Mouse (Mus musculus) adrenal gland (tissue): ENCODE measurements around the gene Panx3.

Source experiments
- intact Hi-C: fragments of 180-260 bp; cut with DNase I; formaldehyde crosslinking; loops from one replicate; pipeline ENCODE4 v1.15.1; 2025

Panx3 gene

DNA sequence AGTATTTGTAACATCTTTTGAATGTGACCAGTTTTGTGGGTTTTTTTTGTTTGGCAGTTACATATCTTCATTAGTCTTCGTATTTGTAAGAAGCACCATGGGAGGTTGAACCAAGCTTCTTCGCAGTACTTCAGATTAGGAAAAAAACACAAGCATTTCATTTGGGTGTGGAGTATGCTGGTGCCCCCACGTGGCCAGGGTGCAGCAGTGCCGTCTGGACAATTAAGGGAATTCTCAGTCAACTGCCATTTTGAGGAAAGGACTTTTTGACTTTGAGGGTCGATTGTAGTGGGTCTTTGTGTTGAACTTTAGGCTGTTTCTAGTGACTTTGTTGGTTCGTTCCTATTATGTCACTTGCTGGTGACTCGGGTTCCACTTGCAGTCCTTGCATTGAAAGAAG is 32.7 kb downstream of the Panx3 start:
- intact Hi-C loops: loop anchor here (5.0 kb wide), 1 partner anchor 174 kb away; no protein-coding TSS in a partner anchor

DNA sequence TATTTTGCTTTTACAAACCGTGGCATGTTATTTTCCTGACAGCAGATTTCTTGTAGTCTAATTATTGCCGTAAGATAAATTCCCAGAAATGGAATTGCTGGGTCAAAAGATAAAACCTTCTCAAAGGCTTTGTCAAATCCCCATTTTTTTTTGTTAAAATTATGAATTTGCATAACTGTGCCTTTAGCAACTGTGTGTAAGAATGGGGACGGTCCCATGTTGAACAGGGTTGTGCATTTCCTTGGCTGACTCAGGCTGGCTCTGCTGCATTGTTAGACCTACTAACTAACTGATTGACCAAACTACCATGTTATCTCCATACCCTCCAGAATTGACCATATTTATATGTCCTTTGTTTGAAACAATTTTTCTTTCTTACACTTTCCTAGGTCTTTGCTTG is 34.8 kb downstream of the Panx3 start:
- intact Hi-C loops: no loop called here

DNA sequence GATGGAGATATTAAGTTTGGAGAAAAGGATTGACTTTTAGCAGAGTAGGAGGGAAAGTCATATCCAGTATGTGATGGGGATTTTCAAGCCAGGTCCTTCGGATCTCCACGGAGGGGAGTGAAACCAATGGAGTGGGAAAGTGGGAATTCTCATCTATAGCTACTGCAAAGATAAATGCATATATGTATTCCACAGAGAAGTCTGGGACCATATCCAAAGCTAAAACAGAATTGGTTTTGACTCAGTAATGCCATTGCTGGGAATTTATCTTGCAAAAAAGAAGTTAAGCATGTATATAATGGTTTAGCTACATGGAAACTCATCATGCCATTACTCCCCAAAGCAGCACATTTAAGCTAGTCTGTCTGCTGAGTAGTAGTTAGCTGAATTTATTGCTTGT is 36.7 kb downstream of the Panx3 start:
- intact Hi-C loops: no loop called here

DNA sequence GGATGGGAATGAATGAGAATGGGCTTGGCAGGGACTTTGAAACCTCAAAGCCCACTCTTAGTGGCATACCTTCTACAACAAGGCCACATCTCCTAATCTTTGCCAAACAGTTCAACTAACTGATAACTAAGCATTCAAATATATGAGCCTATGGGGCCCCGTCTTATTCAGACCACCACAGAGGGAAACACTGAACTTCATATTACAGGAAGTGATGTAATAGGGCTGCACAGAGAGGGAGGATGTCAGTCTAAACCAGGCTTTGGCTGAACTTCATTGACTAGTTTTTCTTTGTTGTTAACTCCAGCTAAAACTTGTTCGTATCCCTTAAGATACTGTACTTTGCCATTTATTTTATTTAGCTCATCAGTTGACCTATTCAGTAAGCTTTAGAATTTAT is 39.1 kb downstream of the Panx3 start:
- intact Hi-C loops: no loop called here

DNA sequence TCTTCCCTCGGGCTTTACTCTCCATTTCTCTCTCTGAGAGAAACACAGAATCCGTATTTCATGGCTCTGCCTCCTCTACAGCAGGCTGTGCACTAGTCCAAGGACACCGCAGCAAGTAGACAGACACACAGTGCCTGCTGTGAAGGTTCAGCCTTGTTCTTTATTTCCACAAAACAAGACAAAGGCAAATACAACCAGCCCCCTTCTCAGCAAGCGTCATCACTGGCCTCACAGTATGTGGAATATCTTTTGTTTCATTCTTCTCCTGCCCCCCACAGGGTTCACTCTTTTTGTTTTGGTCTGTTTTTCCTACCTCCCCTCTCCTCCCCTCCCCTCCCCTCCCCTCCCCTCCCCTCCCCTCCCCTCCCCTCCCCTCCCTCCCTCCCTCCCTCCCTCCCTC is 40.5 kb downstream of the Panx3 start:
- intact Hi-C loops: no loop called here

DNA sequence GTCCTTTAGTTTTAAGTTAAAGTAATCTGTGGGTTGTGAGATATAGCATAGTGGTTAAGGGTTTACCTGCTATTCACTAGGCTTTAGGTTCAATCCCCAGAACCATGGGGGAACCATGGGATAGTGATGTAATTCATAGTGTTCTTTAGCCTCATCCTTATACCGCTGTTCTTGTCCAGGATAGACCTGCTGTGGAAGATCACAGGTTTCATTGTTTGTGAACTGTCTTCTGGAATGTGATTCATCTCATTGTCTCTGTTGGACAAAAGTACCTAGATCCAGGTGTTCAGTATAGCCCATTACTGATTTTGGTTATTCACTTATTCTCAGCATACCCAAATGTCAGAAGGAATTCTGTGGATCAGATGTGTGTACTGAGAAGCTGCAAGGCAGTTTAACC is 41.8 kb downstream of the Panx3 start:
- intact Hi-C loops: no loop called here

DNA sequence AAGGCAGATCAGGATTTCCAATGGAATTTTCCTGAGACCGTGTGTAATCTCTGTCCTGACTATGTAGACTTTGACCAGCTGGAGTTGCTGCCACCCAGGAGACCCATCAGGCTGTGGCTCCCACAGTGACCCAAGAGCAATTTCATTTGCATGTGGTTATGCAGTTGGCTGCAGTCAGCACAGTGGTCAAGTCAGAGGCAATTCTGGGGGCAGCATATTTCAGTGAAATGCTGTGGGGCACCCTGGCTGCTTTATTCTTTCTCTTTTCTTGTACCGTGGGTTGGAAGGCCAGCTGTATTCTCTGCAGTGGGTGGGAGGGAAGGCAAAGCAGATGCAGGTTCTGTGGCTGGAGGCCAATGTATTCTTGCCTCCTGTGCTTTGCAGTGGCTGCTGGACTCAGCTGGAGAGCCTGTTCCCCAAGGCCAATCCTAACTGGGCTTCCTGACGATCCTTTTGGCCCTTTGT is 42.9 kb downstream of the Panx3 start:
- intact Hi-C loops: no loop called here

DNA sequence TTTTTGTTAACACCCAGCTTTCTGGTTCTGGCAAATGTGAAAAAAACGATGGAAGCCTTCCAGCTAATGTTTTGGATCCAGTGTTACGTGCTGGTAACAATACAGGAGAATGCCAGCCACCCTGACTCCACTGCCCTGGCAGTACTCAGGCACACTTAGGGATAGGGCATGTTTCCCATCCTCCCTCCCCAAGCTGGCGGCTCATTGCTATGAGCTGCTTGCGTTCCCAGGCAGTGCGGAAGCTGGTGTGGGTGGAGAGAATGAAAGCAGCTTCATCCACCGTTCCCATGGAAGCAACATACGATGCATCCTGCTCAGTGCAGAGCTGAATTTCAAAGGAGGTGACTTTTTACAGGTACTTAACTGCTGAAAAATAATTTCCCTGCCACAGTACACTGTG is 43.4 kb downstream of the Panx3 start:
- intact Hi-C loops: no loop called here

DNA sequence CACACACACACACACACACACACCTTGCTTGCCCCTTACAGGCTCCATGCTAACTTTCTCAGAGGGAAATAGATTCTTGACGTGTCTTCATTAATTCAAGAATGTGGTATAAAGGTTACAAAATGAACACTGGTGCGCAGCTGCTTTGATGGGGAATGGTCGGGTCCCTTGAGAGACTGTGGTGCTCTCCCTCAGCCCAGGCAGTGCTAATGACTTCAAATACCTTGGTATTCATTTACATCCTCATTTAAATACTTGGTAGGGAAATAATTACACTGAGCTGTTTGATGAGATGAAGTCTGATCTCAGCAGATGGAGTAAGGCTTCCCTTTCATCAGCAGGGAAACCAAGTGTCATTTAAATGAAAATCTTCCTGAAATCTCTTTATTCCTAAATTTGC is 43.9 kb downstream of the Panx3 start:
- intact Hi-C loops: no loop called here

DNA sequence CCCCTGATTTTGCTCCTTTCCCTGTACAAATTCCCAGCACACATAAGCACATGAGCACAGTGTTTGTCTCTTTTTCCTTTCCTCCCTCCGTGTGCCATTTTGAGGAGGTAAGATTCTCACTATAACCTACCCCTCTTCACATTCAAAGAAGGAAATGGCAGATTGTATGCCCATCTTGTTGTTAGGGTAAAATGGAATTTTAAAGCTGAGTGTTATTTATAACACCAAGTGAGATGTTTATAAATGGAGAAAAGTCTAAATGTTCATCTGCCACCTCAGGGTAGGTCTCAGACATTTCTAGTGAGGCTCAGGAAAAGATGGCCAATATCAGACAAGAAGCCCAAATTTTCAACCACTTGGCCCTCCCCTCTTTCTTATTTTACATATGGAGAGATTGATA is 44.5 kb downstream of the Panx3 start:
- intact Hi-C loops: no loop called here

DNA sequence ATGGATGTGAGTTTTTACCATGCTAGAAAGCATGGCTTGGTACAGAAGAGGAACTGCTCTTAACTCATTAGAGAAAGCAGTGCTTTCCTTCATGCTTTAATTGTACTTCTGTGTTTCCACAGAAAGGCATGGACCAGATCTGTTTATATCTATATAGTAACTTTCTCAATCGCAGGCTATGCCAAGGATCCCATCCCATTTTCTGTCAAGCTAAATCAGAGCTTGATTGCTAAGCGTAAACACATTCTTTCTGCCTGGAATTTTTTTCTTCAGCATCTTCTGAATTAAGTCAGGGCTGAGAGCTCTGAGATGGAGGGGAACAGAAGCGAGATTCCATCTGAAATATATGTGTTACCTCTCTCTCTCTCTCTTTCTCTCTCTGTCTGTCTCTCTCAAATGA is 45.1 kb downstream of the Panx3 start:
- intact Hi-C loops: no loop called here

DNA sequence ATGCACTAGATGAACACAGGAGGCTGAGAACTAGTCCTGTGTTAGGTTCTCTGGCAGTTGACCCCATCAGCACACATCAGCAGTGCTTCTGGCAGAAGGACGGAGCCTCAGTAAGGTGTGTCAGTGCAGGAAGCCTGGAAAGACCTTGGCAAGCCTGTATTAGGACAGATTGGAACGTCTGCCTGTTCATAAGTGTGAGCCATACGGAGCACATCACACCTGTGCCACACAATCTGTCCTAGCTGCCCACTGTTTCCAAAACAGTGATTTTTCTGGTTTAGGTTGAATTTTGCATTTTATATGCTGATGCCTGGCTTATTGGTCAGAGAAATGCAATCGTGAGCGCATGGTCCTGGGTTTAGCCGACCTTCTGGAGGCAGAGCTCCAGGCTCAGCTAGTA is 47.7 kb downstream of the Panx3 start:
- intact Hi-C loops: no loop called here

DNA sequence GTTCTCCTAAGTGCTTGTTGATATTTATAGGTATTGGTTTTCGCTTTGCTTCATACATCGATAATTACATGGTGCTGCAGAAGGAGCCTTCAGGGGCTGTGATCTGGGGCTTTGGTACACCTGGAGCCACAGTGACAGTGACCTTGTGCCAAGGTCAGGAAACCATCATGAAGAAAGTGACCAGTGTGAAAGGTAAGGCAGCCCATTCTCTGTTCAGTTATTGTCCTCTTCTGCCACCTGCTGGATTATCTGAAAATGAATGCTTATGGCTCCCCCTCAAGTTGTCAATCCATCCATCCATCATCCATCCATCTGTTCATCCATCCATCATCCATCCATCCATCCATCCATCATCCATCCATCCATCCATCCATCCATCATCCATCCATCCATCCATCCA is 52.3 kb downstream of the Panx3 start:
- intact Hi-C loops: loop anchor here (2.0 kb wide), 3 partner anchors 70 to 186 kb away; no protein-coding TSS in a partner anchor

DNA sequence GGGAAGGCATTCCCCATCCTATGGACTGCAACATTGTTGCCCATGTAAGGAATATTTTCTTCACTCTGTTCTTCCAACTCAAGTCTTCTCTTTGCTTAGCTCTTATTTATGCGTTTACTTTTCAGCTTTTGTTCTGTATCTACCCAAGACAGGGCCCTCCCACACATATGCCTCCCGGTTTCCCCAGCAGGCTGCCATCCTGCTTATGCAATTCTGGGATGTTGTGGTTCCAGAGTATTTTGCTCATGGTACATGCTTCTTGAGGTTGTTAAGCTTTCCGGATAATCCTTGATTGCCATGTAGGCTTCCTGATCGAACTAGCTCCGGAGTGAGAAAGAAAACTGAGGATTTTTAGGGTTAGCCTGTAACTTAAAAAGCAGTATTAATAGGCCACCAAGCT is 53.8 kb downstream of the Panx3 start:
- intact Hi-C loops: no loop called here

DNA sequence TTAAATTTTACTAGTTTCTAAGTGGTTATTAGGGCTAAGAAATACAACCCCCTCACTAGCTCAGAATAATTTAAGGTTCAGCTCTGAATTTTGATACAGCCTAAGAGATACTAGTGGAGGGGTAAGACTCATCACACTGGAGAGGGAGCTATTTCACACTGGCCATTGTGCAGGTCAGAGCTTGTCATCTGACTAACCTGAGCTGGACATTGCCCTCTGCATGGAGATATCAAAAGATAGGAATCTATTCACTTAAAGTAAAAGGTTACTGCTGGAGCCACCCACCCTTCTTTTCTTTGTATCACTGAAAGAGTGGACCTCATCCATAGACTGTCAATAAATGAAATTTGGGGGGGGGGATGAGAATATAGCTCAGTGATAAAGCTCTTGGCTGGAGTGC is 54.7 kb downstream of the Panx3 start:
- intact Hi-C loops: no loop called here

DNA sequence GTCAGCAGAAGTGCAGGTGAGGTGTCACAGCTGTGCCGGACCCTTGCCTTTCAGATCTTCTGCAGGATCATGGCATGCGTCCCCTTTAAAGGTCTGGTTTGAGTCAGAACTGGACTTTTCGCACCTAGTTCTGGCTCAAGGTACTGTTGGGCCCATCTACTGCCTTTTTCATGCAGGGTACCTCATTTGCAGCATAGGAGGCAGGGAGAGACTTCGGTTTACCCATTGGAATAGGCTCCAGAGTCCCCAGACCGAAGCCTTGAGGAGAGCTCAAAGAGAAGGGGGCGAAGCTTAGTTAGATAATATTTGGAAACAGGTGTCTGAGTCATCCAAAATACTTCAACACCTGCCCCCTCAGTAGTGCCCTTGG is 55.1 kb downstream of the Panx3 start:
- intact Hi-C loops: no loop called here

DNA sequence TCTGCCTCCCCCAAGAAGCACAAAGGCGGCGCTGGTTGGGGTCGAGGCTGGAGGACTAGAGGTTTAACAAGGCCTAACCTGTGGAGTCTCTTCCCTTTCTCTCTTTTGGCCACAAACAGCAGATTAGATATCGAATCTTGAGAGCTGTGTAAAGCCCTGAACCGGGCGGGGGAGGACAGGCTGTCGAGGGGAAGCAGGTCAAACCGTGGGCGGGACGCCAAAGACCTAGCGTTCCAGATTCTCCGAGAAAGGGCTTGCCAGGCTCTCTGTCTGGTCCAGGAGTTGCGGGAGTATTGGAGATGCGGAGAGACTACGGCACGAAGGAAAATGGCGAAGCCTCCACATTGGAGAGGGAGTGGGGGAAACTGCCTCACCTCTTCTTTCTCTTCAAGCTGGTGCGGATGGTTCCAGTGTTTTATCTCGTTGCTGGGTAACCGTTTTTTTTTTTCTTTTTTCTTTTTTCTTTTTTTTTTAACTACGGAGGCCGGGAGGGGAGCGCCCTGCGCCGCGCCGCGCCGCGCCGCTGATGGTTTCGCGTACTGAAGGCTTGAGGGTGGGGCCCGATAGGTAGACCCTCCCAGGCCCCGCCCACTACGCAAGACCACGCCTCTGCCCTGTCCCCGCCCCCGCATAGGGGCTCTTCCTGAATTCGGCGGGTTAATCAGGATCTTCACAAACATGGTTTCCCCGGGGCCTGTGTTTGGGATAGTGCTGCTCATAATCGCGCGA is 55.7 kb downstream of the Panx3 start, which contains the start of gene Spa17:
Spa17 (minus strand) TSS at position 541 of the 729 bp plus-strand sequence.
- intact Hi-C loops: no loop called here
